Mouse (Mus musculus) brain, embryonic 14.5 days (tissue): Measurements from ENCODE around the gene Tmem219. TPM values are rescaled to one million over a fixed set of nuclear protein-coding genes. Genes with fewer than 3 reads are reported as not detected.

Experiments
- DNase-seq: peaks from one replicate; pipeline ENCODE4 v3.0.0-alpha.2; 2011; ENCODE audit warnings: low read depth
- CTCF ChIP-seq: fragments of 200-500 bp; IDR thresholded peaks from 2 replicates; pipeline ENCODE4 v1.5.1; 2012; ENCODE audit warnings: inconsistent platforms, mild to moderate bottlenecking, moderate library complexity, borderline replicate concordance; ENCODE audit not compliant: insufficient read depth, insufficient read length; ENCODE audit errors: extremely low read depth
- POLR2A ChIP-seq: fragments of 200-500 bp; IDR thresholded peaks from 2 replicates; pipeline ENCODE4 v1.6.1; 2012; ENCODE audit warnings: mild to moderate bottlenecking, inconsistent platforms, borderline replicate concordance; ENCODE audit not compliant: poor library complexity, insufficient read depth, insufficient read length, severe bottlenecking; ENCODE audit errors: extremely low read depth
- polyA plus RNA-seq: library from polyadenylated mRNA; depleted of rRNA; stranded (reverse); fragments of >200 nt; gene quantifications from 2 replicates; pipeline ENCODE4 v1.2.3, GENCODE M21; 2012; rRNA removed

The Tmem219 gene
- 28.3 and 36.8 TPM in 2 replicates for polyA plus RNA-seq

DNA sequence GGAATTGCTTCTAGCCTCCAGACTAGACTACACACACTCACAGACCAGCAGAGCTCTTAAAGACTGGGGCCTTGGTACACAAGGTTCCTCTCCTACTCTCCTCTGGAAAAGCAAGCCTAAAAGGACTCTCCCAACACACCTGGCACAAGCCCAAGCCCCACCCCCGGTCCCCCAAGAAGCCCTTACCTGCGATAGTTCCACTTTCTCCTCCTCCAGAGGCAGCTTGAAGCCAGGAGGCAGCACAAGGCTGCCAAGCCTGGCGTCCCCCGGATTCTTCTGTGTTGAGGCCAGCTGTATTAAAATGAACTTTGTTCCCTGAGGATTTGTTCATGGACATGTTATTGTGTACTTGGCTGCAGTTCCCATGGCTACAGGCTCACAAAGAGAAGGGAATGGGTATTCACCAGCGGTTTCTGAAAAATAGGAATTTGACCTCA lies at the start of gene Tmem219:
Gene Tmem219, minus strand, starts transcription at position 294 of the 437 bp plus-strand sequence.
- peak; percentile 88 for DNase-seq
- no peak for TF ChIP-seq POLR2A
- TF ChIP-seq CTCF: no peak

DNA sequence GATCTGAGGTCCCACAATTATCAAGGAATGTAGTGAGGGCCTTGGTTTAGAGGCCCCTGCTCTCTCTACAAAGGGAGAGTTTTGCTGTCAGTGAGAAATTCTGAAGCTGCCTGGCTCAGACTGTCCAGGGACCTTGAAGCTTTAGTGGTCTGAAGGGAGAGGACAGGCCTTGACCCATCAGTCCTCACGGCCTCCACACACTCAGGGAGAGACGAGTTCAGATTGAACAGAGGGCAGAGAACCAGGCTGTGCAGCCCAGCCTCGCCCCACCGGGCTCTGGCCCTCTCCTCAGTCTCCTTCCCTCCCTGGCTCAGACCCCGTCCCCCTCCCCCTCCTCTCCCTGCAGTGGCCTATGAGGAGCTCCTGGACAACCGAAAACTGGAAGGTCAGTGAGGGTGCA lies 44.6 kb upstream of the Tmem219 start:
- no peak for DNase-seq
- no peak for TF ChIP-seq POLR2A
- TF ChIP-seq CTCF: no peak

DNA sequence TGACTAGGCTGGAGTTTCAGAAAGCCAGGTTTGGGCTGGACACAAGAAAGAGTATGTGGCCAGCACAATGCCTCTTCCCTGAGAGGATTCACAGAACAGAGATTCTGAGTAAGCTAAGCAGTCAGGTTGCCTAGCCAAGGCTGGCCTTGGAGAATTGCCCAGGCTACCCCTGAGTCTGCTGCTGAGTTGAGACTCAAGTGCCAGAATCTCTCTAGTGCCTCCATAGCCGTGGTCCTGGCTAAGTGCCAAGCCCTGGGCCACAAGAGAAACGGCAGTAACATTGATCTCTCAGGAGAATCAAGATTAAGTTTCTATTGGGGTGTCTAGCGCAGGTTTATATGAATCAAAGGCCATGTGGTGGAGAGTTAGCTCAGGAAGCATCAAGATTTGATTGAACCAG lies 42.9 kb upstream of the Tmem219 start:
- TF ChIP-seq CTCF (no peak), POLR2A (no peak)
- DNase-seq: no peak

DNA sequence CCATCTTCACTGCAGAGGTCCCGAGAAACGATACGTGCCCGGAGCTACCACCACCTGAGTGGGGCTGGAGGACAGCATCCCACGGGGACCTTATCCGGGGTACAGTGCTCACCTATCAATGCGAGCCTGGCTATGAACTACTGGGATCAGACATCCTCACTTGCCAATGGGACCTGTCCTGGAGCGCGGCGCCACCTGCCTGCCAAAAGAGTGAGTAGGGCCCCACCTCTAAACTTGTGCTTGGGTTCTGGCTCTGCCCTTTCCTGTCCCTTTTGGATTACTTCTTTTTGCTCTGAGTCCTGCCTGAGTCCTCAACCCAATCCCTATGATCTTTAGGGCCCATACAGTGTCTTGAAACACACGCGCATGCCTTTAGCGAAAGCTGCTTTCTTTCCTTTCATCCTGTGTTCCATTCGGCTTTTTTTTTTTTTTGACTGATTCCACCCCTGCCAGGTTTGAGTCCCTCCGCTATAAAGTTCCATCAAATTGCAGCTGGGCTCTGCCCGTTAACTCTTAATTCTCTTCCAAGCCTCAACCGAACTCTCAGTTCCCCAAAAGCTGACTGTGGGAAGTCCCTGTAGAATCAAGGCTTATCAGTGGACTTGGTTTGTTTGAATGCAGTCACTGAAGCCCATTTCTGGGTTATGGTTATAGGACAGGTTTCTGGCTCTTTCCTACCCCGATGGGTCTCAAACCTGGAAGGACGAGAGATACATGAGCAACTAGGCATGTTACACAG lies 41.0 kb upstream of the Tmem219 start:
- peak; percentile 47 for DNase-seq
- TF ChIP-seq POLR2A (no peak), CTCF (peak; percentile 58)

DNA sequence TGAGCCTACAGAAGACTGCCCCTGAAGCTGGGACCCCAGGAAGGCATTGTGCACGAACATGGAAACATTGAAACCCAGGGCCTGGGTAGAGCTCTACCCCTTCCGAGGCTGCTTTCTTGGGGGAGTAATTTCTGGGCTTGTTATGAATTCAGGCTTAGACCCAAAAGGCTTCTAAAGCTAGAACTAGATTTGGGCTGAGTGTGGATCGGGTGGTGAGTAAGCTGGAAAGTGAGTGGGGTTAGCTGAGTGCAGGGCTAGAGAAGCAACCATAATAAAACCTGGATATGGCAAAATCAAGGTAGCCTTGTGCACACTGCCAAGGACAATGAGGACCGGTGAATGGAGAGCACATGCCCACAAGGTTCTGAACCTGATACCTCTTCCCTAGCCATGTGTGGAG lies 39.2 kb upstream of the Tmem219 start:
- DNase-seq: no peak
- TF ChIP-seq POLR2A (no peak), CTCF (no peak)

DNA sequence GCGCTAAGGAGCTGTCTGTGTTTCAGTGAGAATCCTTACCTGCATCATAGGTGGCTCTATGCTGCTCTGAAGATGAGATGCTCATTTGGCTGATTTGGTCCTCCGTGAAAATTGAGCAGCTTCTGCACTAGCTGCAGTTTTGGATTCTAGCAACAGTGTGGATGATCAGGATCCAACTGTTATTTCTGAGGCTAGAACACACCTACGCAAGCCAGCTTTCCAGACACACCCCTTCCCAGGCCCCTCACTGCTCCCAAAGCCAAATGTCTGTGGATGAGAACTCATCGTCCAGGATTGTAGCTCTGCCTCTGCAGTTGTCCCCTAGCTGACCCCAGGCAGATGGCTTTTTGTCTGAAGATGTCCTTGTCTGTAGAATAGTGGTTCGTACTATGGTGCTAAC lies 38.4 kb upstream of the Tmem219 start:
- TF ChIP-seq POLR2A (no peak), CTCF (no peak)
- no peak for DNase-seq

DNA sequence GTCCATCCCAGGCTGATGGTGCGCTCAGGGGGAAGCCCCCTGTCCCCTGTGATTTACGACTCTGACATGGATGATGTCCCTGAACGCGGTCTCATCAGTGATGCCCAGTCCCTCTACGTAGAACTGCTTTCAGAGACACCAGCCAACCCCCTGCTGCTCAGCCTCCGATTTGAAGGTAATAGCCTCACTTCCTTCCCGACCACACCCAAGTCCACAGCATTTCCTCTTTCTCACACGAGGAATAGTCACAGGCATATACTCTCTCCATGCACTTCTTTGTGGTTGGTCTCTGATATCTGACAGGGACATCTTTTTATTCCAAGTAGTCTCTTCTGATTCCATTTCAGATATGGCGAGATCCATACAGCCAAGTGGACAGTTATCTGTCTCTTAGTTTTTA lies 37.1 kb upstream of the Tmem219 start:
- TF ChIP-seq POLR2A (no peak), CTCF (no peak)
- no peak for DNase-seq

DNA sequence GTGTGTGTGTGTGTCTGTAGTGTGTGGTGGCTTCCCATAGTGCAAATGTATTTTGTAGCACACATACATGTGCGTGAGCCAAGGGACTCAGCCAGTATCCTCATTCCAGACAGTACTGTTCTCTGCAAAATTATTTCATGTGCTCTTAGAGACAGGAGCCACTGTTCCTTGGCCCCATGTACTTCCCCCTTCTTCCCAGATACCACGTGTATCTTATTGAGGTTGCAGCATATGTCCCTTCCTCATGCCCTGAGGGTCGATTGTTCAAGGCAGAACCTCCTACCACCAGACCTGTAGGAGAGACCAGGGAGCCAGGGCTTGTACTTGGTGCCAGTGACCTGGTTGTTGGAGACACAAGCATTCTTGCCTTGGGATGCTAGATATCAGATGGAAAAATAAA lies 32.4 kb upstream of the Tmem219 start:
- no peak for DNase-seq

DNA sequence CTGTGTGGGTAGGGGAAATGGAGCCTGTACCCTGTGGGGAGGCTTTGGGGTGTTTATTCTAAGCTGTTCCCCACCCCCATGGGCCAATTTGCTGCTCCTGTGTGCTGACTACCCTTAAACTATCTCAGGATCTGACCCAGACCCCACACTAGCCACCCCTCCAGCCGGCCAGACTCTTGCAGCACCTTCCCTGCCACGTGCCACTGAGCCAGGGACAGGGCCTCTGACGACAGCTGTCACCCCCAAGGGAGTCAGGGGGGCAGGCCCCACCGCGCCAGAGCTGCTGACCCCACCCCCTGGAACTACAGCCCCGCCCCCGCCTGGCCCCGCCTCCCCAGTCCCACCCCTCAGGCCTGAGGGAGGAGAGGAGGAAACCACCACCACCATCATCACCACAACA lies 29.9 kb upstream of the Tmem219 start:
- TF ChIP-seq POLR2A (no peak), CTCF (no peak)
- no peak for DNase-seq

More for the DNA sequence above, 32.4 kb upstream of the Tmem219 start:
- no peak for TF ChIP-seq CTCF
- no peak for TF ChIP-seq POLR2A

DNA sequence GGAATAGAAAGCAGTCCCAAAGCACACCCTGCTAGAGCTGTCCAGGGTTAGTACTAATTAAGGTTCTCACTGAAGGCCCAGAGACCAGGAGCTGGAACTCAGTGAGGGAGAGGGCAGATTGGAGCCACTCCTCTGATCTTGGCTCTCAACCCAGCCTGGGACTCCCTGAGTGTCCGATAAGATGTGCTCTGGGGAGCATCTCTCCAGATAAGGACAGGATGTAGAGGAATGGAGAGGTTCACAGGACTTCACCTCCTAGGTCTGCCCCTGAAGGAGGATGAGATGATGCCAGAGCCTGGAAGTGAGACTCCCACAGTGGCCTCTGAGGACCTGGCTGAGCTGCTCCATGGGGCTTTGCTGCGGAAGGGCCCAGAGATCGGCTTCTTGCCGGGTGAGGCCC lies 29.0 kb upstream of the Tmem219 start:
- DNase-seq: no peak
- TF ChIP-seq CTCF: no peak
- no peak for TF ChIP-seq POLR2A

DNA sequence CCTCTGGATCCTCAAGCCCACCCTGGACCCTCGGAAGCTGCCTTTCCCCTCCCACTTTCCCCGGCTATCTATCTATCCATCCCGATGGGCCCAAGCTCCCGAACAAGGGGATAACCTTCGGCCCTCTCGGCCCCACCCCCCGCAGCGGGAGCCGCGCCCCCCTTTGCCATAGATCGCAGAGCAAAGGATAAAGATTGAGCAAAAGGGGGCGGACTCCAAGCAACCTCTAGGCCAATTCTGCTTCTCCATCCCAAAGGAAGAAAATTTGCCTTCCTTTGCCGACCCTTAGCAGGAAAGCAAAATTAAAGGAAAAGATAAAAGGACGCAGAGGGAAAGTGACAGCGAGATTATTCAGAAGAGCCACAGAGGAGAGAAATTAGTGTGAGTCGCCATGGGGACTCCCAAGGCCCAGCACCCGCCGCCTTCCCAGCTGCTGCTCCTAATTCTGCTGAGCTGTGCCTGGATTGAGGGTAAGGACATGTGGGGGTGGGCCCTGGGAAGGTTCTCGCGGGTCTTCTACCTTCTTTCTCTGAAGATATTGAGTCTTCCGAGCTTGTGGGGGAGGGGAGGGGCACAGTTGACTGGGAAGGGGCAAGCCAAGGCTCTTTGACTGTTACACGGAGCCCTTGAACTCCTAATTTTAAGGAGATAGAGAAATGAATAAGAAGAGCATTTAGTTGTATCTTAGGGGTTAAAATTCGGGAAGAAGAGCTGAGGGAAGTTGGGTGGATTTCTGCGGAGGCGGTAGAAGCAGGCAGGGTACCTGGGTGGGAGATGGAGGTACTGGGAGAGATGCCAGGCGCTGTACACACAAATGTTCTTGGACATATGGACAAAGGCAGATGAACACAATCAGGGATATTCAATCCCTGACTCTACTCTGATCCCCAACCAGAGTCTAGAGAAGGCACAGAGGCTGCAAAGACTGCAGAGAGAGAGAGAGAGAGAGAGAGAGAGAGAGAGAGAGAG lies 28.2 kb upstream of the Tmem219 start:
- peak; percentile 41 for DNase-seq
- TF ChIP-seq CTCF (no peak), POLR2A (no peak)
